Mouse (Mus musculus): ENCODE data around the gene Sla2.
"Not testable (repeated sequence)": the region's sequence is repeated elsewhere in the genome, so short reads cannot be mapped to it uniquely, and the experiment has no call there.

Gene Sla2

GRCm38 (mm10) chr2:156838839-156839238 lies 48.2 kb downstream of the Sla2 start:
- no peak for DNase-seq

DNA sequence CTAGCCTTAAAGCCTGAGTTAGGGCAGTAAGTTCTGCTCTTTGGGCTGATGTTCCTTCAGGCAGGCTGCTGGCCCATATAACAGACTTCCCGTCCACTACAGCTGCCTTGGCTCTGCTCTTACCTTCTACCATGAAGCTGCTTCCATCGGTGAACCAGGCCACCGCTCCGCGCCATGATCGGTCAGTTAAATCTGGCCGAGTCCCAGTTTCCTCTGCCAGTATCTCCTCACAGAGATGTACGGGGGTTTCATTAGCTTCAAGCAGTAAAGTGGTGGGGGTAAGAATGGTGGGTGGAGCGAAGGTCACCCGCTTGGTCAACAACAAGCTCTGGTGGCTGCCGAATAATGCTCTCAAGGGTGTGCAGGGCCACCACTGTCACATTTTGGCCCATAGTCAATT lies 52.7 kb downstream of the Sla2 start:
- no peak for DNase-seq

- not testable (repeated sequence) for DNase-seq
These were observed 61.9 kb downstream of the Sla2 start for GRCm38 (mm10) chr2:156825128-156825527.
